Mouse (Mus musculus) CH12.LX (cell line): Measurements from ENCODE around the gene Stx11.

Experiments used
- CHD1 ChIP-seq: IDR thresholded peaks from 2 replicates; pipeline ENCODE4 v1.6.1; 2012; ENCODE audit warnings: low read depth, low read length, improper control_type of control experiment, inconsistent platforms
- CTCF ChIP-seq, 2 experiments: IDR thresholded peaks in 1 of 2; conservative IDR thresholded peaks in 1 of 2; 2 replicates each; pipeline ENCODE4 v1.5.1; 2011 to 2012; ENCODE audit warnings: low read depth in 2 of 2, low read length in 2 of 2, improper control_type of control experiment in 1 of 2, inconsistent platforms in 1 of 2, mild to moderate bottlenecking in 1 of 2, moderate library complexity in 1 of 2
- GABPA ChIP-seq: IDR thresholded peaks from 2 replicates; pipeline ENCODE4 v1.6.1; 2012; ENCODE audit warnings: low read depth, low read length, improper control_type of control experiment, inconsistent platforms; ENCODE audit not compliant: insufficient replicate concordance
- NRF1 ChIP-seq: IDR thresholded peaks from 2 replicates; pipeline ENCODE4 v1.6.1; 2014; ENCODE audit warnings: low read depth, mild to moderate bottlenecking, inconsistent platforms, low read length, improper control_type of control experiment, moderate library complexity
- POLR2A ChIP-seq: IDR thresholded peaks from 2 replicates; pipeline ENCODE4 v1.6.1; 2011; ENCODE audit warnings: low read depth, mild to moderate bottlenecking, improper control_type of control experiment, low read length
- SIN3A ChIP-seq: IDR thresholded peaks from 2 replicates; pipeline ENCODE4 v1.6.1; 2012; ENCODE audit warnings: low read length, improper control_type of control experiment, inconsistent platforms
- UBTF ChIP-seq: IDR thresholded peaks from 2 replicates; pipeline ENCODE4 v1.6.1; 2012; ENCODE audit warnings: low read depth, mild to moderate bottlenecking, inconsistent platforms, low read length, improper control_type of control experiment, moderate library complexity
- ZNF384 ChIP-seq: IDR thresholded peaks from 2 replicates; pipeline ENCODE4 v1.6.1; 2012; ENCODE audit warnings: low read depth, low read length, improper control_type of control experiment, inconsistent platforms

GRCm38 (mm10) chr10:12976552-12976951 is 12.5 kb upstream of the Stx11 start:
- TF ChIP-seq CTCF (conservative IDR thresholded peaks at IDR 0.05 in 1 of 2, IDR thresholded peaks at IDR 0.05 in 1 of 2; ENCODE audit: low read depth in 2 of 2, low read length in 2 of 2) (no peak), UBTF (no peak), ZNF384 (no peak), NRF1 (no peak), POLR2A (no peak), CHD1 (no peak), GABPA (no peak), SIN3A (peak; percentile 58; the same call in 1 of the 2 replicates)
